Mouse (Mus musculus): ENCODE measurements around the gene Dnal1. TPM values are rescaled to one million over a fixed set of nuclear protein-coding genes. Genes with fewer than 3 reads are reported as not detected.
A peak's percentile ranks its signal among the peaks of the same experiment; 100 is the strongest.
"Not testable (repeated sequence)": the region's sequence is repeated elsewhere in the genome, so short reads cannot be mapped to it uniquely, and the experiment has no call there.

The Dnal1 gene
- 10 to 100 TPM in 1 of 2 experiments, 1 to 10 TPM in 1; 7.7 to 10.2 TPM for total RNA-seq (2021)
- long read RNA-seq, experiment 1 = 0 reads
- long read RNA-seq, experiment 2, partial matches to known transcripts = 0 of 1 reads
- long read RNA-seq, experiment 2, other reads (novel, unspliced or antisense) = 1 of 1 reads

GRCm38 (mm10) chr12:84114153-84114994 is at the start of gene Dnal1:
Gene Dnal1, plus strand, starts transcription at chr12:84114366.
- peak; percentile 89 for DNase-seq

GRCm38 (mm10) chr12:84064621-84065020 is 49.5 kb upstream of the Dnal1 start:
- DNase-seq = no peak

GRCm38 (mm10) chr12:84067752-84068151 is 46.4 kb upstream of the Dnal1 start:
- DNase-seq = no peak

DNA sequence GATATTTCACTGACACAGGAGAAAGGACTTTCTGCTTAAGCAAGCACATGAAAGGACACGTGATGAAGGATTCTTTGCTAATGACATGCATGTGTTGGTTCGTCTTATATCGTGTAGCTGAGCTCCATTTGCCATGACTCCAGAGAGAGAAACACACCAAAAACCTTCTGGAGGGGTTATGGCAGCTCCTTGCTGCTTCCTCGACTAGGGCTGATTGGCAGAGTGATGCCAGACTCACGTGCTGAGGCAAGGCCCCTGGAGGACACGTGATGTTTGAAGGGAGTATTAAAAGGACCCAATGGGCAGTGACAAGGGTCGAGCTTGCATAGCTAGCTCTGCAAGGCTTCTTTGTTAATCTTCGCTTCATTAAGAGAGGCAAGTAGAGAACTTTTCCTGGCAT is 45.9 kb upstream of the Dnal1 start:
- no peak for DNase-seq

GRCm38 (mm10) chr12:84068986-84069385 is 45.2 kb upstream of the Dnal1 start, which contains the start of gene Acot5:
Gene Acot5, plus strand, starts transcription at chr12:84069325.
- DNase-seq = no peak

DNA sequence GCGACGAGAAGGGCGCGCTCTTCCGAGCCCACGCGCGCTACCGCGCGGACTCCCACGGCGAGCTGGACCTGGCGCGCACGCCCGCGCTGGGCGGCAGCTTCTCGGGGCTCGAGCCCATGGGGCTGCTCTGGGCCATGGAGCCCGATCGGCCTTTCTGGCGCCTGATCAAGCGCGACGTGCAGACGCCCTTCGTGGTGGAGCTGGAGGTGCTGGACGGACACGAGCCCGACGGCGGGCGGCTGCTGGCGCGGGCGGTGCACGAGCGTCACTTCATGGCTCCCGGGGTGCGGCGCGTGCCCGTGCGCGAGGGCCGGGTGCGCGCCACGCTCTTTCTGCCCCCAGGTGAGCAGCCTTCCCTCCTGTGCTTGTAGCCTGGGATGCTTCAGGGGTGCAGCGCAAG is 44.6 kb upstream of the Dnal1 start:
- DNase-seq = peak; percentile 34

GRCm38 (mm10) chr12:84071696-84072095 is 42.5 kb upstream of the Dnal1 start:
- DNase-seq = no peak

DNA sequence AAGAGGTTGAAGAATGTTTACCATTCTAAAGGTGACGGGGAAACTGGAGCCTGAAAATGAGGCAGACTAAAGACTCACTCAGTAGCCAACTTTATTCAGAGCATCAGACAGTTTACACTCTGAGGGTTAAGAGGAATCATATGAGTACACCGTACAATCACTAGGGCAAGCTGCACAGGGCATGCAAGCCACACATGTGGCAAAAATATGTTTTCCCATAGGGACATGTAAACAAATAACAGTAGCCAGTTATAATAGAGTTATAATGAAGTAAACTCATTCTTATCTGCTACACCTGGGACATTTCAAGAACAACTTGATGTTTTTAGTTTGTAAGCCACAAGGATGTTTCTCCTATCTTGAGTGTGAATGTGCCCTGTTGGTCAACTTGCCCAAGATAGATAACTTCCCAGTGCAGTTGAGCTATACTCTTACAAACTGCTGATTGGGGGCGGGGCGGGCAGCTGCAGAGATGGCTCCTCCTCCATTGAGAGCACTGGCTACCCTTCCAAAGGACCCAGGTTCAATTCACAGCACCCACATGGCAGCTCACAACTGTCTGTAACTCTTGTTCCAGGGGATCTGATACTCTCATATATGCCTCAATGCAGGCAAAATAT is 36.7 kb upstream of the Dnal1 start:
- DNase-seq = no peak

DNA sequence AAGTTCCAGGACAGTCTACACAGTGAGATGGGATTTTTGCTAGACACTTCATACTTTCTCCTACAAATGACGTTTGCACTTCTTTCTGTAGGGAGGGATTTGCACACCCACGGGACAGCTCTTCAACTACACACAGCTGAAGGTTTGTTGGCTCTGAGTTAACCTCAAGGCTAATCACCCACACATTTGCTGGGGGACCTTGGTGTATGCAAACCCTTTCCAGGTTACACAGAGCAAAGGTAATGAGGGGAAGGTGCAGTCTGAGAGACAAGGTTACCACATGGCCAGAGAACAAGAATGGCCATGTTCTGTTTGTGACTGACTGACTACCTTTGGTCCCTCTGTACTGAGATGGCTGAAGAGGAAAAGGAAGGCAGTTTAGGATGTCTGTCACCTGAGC is 30.3 kb upstream of the Dnal1 start:
- DNase-seq = no peak

DNA sequence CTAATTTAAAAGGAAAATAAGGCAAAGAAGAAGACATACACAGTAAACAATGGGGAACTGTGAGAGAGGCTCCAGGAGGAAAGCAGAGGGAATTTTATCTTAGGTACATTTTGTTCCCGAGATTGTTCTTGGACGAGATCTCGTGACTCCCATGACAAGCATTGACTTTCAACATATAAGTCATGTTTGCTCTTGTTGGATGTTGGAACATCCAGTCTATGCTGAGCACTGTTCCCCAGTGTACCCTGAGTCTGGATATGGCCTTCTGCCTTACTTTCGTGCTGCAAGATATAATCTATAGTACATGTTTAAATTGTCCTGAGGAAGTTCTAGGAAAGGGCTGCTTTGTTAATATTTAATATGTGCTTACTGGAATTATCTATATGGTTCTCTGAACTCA is 29.6 kb upstream of the Dnal1 start:
- no peak for DNase-seq

GRCm38 (mm10) chr12:84094666-84095065 is 19.5 kb upstream of the Dnal1 start:
- not testable (repeated sequence) for DNase-seq

DNA sequence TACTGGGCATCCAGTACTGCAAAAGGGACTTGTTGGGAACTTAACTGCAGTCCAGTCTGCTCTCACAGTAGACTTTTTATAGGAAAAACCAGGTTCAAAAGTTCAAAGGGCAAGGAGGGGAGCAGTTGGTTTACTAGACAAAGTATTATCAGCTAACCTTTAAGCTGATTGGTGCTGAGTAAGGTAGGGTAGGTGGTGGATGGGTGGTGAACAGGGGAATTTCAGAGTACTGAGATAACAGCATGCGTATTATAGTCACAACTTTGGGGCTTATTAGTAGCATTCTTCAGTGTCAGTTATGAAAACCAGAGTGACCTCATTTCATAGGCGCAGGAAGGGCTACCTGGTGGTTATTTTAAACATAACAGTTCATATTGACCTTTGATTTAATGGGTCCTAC is 14.6 kb upstream of the Dnal1 start:
- DNase-seq = no peak

- DNase-seq = no peak
Observed at GRCm38 (mm10) chr12:84100071-84100470, 14.1 kb upstream of the Dnal1 start.

DNA sequence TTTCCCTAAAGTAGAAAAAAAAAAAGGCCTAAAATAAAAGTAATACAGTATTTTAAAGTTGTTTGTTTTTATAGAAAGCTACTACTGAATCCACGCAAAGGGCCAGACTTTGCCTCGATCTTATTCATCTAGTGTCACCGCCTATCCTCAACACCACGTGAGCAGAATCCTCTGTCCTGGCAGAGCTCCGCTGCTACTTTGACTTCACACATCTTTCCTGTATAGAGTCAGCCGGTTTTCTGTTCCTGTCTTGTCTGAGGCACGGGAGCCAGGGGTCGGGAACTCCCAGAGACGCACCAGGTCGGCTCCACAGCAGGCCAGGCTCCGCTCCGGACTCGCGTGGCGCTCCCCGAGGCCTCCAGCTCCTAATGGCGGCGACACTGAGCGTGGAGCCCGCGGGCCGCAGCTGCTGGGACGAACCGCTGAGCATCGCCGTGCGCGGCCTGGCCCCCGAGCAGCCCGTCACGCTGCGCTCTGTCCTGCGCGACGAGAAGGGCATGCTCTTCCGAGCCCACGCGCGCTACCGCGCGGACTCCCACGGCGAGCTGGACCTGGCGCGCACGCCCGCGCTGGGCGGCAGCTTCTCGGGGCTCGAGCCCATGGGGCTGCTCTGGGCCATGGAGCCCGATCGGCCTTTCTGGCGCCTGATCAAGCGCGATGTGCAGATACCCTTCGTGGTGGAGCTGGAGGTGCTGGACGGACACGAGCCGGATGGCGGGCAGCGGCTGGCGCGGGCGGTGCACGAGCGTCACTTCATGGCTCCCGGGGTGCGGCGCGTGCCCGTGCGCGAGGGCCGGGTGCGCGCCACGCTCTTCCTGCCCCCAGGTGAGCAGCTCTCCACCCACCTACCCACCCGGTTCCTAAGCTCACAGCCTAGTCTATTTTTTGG is 13.3 kb upstream of the Dnal1 start, which contains the start of gene Acot6:
Gene Acot6, plus strand, starts transcription at position 51 of the 889 bp plus-strand sequence.
- peak; percentile 55 for DNase-seq

DNA sequence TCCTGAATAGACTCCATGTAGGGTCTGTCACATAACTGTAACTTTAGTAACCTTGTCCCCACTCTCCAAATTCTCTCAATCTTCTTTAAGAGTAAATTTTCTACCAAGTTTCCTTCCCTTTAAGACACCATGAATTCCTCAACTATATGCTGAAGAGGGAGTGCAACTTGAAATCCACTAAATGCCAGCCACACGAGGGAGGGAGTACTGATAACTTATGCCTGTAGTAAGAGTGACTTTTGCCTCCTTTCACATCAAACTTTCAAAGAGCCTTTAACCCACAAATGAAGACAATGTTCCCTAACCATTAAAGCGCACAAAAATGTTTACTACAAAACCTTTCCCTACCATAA is 12.7 kb upstream of the Dnal1 start:
- no peak for DNase-seq

GRCm38 (mm10) chr12:84107012-84107411 is 7.2 kb upstream of the Dnal1 start:
- DNase-seq = no peak

- DNase-seq = no peak
Observed at GRCm38 (mm10) chr12:84107692-84108091, 6.5 kb upstream of the Dnal1 start.

DNA sequence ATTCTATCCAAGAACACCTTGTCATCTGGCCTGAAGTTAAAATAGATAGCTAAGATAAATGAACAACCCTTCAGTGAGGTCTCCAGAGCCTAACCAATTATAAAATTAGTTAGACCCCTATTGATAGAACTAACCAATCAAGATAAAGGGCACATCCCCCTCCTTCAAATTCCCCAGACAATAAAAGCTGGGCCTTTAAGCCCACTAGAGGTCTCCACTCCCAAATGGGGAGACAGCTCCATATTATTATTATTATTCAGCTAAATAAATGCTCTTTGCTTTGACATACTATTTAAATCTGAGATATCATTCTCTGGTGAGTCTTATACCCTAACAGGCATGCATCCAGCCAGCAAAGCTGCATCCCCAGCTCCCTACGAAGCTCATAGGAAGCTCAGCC is 4.2 kb upstream of the Dnal1 start:
- no peak for DNase-seq

DNA sequence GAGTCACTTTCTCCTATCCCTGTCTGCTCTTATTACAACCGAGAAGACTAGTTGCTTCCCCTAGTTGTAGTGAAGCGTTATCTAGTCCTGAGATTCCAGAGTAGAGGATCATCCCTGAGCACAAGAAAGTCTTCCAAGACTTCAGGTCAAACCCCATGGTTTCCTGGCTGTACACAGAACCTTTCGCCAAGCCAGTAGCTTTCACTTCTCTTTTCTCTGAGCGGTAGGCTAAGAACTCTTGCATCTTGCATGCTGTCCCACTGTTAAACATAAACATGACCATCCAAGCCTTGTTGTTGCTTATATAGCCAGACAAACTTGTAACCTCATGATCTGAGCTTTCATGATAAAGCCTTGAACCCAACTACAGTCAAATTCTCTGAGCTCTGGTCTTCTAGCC is 3.4 kb upstream of the Dnal1 start:
- DNase-seq = no peak

DNA sequence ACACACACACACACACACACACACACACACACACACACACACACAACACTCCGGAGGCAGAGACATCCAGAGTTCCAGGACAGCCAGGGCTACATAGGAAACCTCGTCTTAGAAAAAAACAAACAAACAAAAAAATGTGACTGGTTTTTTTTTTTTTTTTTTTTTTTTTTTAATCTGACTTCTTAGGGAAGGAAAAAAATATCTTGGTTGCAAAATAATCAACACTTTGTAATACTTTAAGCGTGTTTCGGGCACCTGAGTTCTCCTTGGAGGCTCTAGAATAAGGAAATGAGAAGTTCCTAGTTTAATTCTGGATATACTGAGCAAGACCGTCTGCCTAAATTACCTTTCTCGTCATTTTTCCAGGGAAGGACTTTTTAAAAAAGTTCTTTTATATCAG is 490 bp upstream of the Dnal1 start:
- no peak for DNase-seq

GRCm38 (mm10) chr12:84119584-84119983 is 5.4 kb downstream of the Dnal1 start:
- no peak for DNase-seq

DNA sequence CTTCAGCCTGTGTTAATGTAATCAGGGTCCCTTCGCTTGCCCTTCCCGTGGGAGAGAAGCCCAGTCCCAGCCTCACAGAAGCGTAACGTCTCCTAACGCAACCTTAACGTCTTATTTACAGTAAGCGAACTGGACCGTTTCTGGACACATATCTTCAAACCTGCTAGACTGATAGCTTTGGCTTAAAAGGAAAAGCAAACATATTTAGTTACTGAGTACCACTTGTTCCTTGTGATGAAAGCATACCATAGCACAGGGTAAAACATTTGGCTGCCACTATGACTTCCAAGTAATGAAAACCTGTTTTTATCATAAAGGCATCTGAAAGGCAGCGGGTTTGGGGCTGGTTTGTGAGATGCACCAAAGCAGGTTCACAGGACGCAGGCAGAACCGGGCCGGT is 11.7 kb downstream of the Dnal1 start:
- DNase-seq = no peak

GRCm38 (mm10) chr12:84126899-84127298 is 12.7 kb downstream of the Dnal1 start:
- no peak for DNase-seq
